ENCODE assay signal across 8 mouse cellular contexts in the genomic region with DNA sequence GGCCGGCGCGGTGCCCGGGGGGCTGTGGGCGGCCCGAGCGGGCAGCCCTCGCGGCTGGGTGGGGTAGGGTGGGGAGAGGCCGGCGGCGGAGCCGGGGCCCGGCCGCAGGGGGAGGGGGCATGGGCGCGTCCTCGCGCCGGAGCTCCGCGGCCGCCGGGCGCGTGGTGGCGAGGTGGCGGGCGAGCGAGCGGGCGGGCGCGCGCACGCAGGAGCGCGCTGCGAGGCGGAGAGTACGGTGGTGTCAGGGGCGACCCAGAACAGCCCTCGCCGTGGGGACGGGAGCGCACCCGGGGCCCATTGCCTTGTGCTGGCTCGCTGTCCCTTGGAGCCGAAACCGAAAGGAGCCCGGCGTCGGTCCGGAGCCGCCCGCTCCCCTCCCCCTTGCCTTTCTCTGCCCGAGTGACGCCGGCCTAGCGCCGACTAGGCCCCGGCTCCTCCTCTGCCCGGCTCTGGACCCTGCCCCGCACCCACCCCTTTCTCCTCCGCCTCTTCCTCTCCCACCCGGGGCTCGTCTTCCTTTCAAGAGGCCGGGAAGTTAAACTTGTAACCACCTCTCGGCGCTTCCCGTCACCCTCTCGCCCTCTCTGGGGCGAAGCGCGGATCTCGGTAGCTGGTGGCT. TPM values are rescaled to one million over a fixed set of nuclear protein-coding genes. Genes with fewer than 3 reads are reported as not detected.
A peak's percentile ranks its signal among the peaks of the same experiment; 100 is the strongest.
DNase-seq lines count a peak whose midpoint lies in the region; ATAC-seq and TF ChIP-seq lines count a peak whose summit lies in the region.

No protein-coding gene starts in this region.

- peaks cover 11% of the 10 kb centered on the region for H3K36me3 ChIP-seq in hindbrain, embryonic 14.5 days (replicated peaks; ENCODE audit: control insufficient read depth, insufficient read depth)
- no peaks in the 10 kb centered on the region for H3K36me3 ChIP-seq in macrophage (ENCODE audit: inconsistent target)

- no peak for TF ChIP-seq CTCF in left cerebral cortex, adult 2 months (IDR thresholded peaks at IDR 0.05)

- H3K27me3 ChIP-seq in hindbrain, embryonic 14.5 days (ENCODE audit: control insufficient read depth, insufficient read depth, low read length), result no peaks in the 10 kb centered on the region

- ATAC-seq in hindbrain, embryonic 14.5 days (ENCODE audit: low FRiP score), result peak; percentile 65

- WGBS in hindbrain, embryonic 14.5 days, result under 1% methylated on average over 43 of the region's 76 CpGs
- WGBS in macrophage (ENCODE audit: missing documents), result 2% methylated on average over 59 of the region's 76 CpGs

- peak; percentile 85 for DNase-seq in T-cell, adult 2 months (ENCODE audit: low spot score)
- peak; percentile 87 to 88 for DNase-seq in cerebellum, postnatal 25 days
- peak; percentile 58 to 60 for DNase-seq in frontal cortex, postnatal 25 days (ENCODE audit: low spot score in 2 of 2)
- DNase-seq in hindbrain, embryonic 14.5 days (ENCODE audit: low spot score), result peak; percentile 75
- peak; percentile 76 to 77 for DNase-seq in left cerebral cortex, adult 2 months (ENCODE audit: extremely low spot score in 1 of 2, low spot score in 2 of 2)
- DNase-seq in retina, postnatal 7 days (ENCODE audit: low read depth, low spot score), result peak; percentile 62
- DNase-seq in urinary bladder, adult 18-20 months (ENCODE audit: low spot score in 2 of 2), result peak; percentile 79 to 82

- no peaks in the 10 kb centered on the region for H3K9me3 ChIP-seq in hindbrain, embryonic 14.5 days (ENCODE audit: control insufficient read depth, low read length)

- peak overlapping the region; percentile 98 for H3K27ac ChIP-seq in hindbrain, embryonic 14.5 days
- H3K27ac ChIP-seq in left cerebral cortex, adult 2 months, result peak overlapping the region; percentile 99
- H3K27ac ChIP-seq in macrophage, result peak overlapping the region; percentile 86

- intact Hi-C loops in left cerebral cortex, adult 2 months (cut with DNase I), result loop anchor here (1.0 to 10.0 kb wide), 4 partner anchors 16 to 1204 kb away; partner anchors contain the start of genes Cisd2, Cxxc4 and Nfkb1

- peaks cover 56% of the 10 kb centered on the region for H3K79me2 ChIP-seq in macrophage (ENCODE audit: inconsistent target)

- peaks cover 35% of the 10 kb centered on the region for H3K4me1 ChIP-seq in hindbrain, embryonic 14.5 days (replicated peaks; ENCODE audit: control insufficient read depth, insufficient read depth, low read length)

- H3K4me2 ChIP-seq in hindbrain, embryonic 14.5 days (replicated peaks), result peak overlapping the region; percentile 93

- peak overlapping the region; percentile 90 for H3K9ac ChIP-seq in hindbrain, embryonic 14.5 days

- H3K4me3 ChIP-seq in hindbrain, embryonic 14.5 days (replicated peaks; ENCODE audit: low read length), result peak overlapping the region; percentile 82
- peak overlapping the region; percentile 87 for H3K4me3 ChIP-seq in left cerebral cortex, adult 2 months
- peak overlapping the region; percentile 90 for H3K4me3 ChIP-seq in macrophage (ENCODE audit: inconsistent target)

RNA-seq across cellular contexts. Expression of gene Ube2d3, which starts 1.1 kb away (rescaled TPM):
- 403 and 439 TPM in 2 replicates for polyA plus RNA-seq in hindbrain, embryonic 14.5 days (2014; fragmentation: Nextera tagmentation; extraction: Ambion mirVana)
- 100 to 1,000 TPM; 225 to 229 TPM for total RNA-seq in left cerebral cortex, adult 2 months (2021)
- 100 to 1,000 TPM; 284 to 637 (median 437) TPM for total RNA-seq in macrophage (2018; cell fraction: chromatin; rRNA removed)
- 100 to 1,000 TPM; 384 to 573 (median 438) TPM for total RNA-seq in macrophage (2018; cell fraction: cytosol; rRNA removed)
- 100 to 1,000 TPM; 313 to 540 (median 402) TPM for total RNA-seq in macrophage (2018; cell fraction: nucleus; rRNA removed)
- 349 to 995 TPM (median 450 TPM) in 3 replicates for polyA plus RNA-seq in macrophage (2018)

RNA-seq across cellular contexts. Expression of gene Cisd2, which starts 15.3 kb away (rescaled TPM):
- polyA plus RNA-seq in hindbrain, embryonic 14.5 days (2014; fragmentation: Nextera tagmentation; extraction: Ambion mirVana), result 57.6 and 60.7 TPM in 2 replicates
- total RNA-seq in left cerebral cortex, adult 2 months (2021), result 10 to 100 TPM; 38.7 to 39.3 TPM
- total RNA-seq in macrophage (2018; cell fraction: chromatin; rRNA removed), result 100 to 1,000 TPM in 6 of 26 experiments, 10 to 100 TPM in 20; 26.2 to 130 (median 74.0) TPM
- 10 to 100 TPM; 18.0 to 33.1 (median 24.8) TPM for total RNA-seq in macrophage (2018; cell fraction: cytosol; rRNA removed)
- total RNA-seq in macrophage (2018; cell fraction: nucleus; rRNA removed), result 100 to 1,000 TPM in 6 of 26 experiments, 10 to 100 TPM in 20; 43.1 to 132 (median 69.0) TPM
- 28.4 to 33.3 TPM (median 31.0 TPM) in 3 replicates for polyA plus RNA-seq in macrophage (2018)

RNA-seq across cellular contexts. Expression of gene Manba, which starts 46.4 kb away (rescaled TPM):
- polyA plus RNA-seq in hindbrain, embryonic 14.5 days (2014; fragmentation: Nextera tagmentation; extraction: Ambion mirVana), result 8.1 and 8.3 TPM in 2 replicates
- total RNA-seq in left cerebral cortex, adult 2 months (2021), result 10 to 100 TPM in 1 of 2 experiments, 1 to 10 TPM in 1; 8.9 to 15.5 TPM
- 100 to 1,000 TPM in 7 of 26 experiments, 10 to 100 TPM in 19; 19.9 to 142 (median 79.2) TPM for total RNA-seq in macrophage (2018; cell fraction: chromatin; rRNA removed)
- total RNA-seq in macrophage (2018; cell fraction: cytosol; rRNA removed), result 10 to 100 TPM; 14.1 to 44.1 (median 24.6) TPM
- 100 to 1,000 TPM in 2 of 26 experiments, 10 to 100 TPM in 24; 24.5 to 104 (median 57.7) TPM for total RNA-seq in macrophage (2018; cell fraction: nucleus; rRNA removed)
- polyA plus RNA-seq in macrophage (2018), result 27.0 to 33.0 TPM (median 32.7 TPM) in 3 replicates

Comparison
In these comparisons a context has a peak if more than half of its experiments do, and no peak if none do; other contexts are left out.
1. Peak in every context shown above with its lines: DNase-seq, ATAC-seq, H3K4me3 ChIP-seq and H3K27ac ChIP-seq.